Mouse (Mus musculus) CD4-positive, CD25-positive, alpha-beta regulatory T cell, adult 4 months (primary cell): Measurements from ENCODE around the gene Olfr625-ps1. TPM values are rescaled to one million over a fixed set of nuclear protein-coding genes. Genes with fewer than 3 reads are reported as not detected.
"Not testable (repeated sequence)": the region's sequence is repeated elsewhere in the genome, so short reads cannot be mapped to it uniquely, and the experiment has no call there.

ENCODE experiments used
- ATAC-seq: one replicate; pipeline ENCODE4 v1.8.0; 2017
- polyA plus RNA-seq, 2 experiments: library from polyadenylated mRNA; unstranded; fragments of 100-300 nt; shearing (Covaris generic); gene quantifications; one replicate each; pipeline ENCODE4 v1.2.1; 2017

Olfr625-ps1 gene
- not detected for polyA plus RNA-seq

DNA sequence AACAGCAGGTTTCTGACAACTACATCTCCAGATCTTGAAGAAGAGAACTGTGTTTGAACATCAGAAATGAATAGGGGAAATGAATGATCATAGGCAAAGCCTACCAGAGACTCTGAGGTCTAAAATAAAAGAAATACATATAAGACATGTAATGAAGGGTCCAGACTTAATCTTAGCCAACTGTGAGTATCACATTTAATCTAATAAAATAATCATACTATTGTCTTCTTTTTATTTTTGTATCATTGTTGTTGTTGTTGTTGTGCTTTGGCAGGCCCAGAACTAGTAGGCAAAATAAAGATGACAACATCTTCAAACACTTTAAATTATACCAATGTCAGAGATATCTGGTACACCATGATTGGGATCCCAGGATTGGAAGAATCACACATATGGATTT lies at the start of gene Olfr625-ps1:
Gene Olfr625-ps1 (plus strand): TSS at position 301 of the 400 bp plus-strand sequence.
- ATAC-seq: no peak

DNA sequence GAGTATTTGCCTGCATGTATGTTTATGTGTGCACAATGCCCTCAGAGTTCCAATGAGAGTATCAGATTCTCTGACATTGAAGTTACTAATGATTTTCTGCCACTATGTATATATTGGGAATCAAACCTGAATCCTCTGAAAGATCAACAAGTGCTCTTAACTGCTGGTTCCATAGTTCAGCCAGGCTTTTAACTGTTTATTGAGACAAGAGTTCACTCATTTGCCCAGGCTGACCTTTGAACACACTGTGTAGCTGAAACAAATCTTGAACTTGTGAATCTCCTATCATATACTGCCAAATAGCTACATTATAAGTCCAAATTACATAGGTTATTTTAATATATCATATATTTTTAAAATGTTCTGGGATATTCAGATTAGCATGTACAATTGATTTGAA lies 45.7 kb upstream of the Olfr625-ps1 start:
- no peak for ATAC-seq

DNA sequence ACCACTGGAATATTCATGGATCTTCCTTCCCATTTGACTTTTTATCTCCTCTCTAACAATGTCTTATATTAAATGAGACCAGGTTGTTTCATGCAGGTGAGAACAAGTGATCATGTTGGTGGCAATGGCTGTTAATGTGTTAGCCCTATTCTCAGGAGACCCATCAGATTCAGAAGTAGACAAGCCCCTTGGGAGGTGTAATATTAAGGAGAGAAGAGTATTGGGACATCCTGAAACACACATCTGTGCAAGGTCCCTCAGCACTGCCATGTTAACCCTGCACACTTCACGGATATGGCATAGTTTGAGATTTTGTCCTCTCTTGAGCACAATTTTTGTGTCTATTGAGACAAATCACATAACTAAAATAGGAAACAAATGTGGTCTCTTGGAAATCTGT lies 39.9 kb upstream of the Olfr625-ps1 start, which contains the start of gene Olfr622:
Gene Olfr622 (minus strand): TSS at position 101 of the 400 bp plus-strand sequence.
- ATAC-seq: no peak

DNA sequence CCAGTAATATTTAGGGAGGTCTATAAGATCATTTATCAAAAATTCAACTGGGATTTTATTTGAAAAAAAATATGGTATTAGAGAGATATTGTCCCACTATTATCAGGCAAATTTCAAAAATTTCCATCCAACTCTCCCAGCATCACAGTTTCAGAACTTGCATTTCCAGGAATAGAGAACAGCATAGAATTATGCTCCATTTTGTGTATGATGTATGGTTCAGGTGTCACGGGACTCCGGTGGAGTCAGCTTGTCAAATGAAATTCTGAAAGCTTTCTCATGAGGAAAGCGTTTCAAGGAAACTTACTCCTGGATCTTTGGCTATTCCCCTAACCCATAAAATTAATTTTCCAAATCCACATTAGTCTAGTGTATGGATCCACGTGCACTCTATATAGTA lies 38.5 kb upstream of the Olfr625-ps1 start:
- no peak for ATAC-seq

DNA sequence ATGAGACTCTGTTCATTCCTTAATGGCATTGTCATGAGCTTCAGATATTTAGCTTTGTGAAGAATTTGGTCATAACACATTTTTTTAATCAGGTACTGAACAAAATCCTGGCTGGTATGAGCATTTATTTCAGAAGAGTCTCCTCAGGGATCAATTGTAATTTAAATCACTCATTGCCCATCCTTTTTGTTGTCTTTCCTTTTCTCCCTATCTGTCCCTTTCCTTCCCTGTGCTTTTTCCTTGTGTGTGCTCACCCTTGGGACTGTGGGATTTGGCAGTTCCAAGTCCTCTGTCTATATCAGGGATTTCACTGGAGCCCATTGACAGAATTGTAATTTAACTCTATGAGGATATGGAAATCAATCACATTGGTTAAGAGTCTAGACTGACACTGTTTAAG lies 18.9 kb upstream of the Olfr625-ps1 start, which contains the start of gene Olfr623:
Gene Olfr623 (minus strand): TSS at position 101 of the 400 bp plus-strand sequence.
- no peak for ATAC-seq

DNA sequence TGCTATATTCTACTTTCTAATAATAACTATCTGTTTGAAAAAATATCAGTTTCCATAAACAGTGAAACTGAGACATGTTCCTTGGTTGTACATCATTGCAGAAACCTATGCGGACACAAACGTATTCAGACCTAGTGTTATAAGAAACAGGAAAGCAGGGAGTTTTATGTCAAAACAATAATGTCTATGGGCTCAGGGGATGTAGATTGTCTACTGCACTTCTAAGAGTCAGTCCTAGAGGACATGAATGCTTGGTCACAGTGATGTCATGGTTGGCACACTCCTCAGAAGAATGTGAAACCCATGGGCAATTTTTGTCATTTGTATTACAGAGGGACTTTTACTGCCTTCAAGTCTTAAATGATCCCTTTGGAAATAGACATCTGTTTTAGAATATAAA lies 11.4 kb upstream of the Olfr625-ps1 start, which contains the start of gene Olfr624:
Gene Olfr624 (minus strand): TSS at position 101 of the 400 bp plus-strand sequence.
- no peak for ATAC-seq

DNA sequence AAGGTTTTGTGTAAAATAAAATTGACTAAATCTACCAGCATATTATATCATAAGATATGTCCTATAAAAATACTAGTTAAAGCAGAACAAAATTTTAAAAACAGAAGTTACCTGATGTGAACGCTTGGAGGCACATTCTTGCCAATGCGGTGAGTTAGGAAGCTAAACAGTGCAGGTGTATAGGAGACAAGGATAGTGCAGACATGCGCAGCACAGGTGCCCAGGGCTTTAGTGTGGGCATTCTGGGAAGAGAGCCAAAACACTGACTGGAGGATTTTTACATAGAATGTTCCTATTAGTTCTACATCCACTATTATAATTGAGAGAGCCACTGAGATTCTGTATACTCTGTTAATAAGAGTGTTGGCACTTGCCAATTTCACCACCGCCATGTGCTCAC lies 16.9 kb downstream of the Olfr625-ps1 start:
- ATAC-seq: no peak

DNA sequence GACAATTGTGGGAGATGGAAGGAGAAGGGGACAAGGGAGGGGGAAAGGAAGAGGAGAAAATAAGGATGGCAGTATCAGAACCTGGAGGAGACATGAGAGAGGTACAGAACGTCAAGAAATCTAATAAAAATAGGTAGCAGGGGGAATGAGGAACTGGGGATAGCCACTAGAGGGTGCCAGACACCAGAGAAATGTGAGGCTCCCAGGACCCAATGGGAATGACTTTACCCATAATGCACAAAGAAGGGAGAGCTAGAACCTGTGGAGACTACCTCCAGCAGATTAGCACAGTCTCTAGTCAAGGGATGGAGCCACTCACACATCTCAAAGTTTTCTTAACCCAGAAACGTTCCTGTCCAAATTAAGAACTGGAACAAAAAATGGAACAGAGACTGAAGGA lies 29.5 kb downstream of the Olfr625-ps1 start:
- no peak for ATAC-seq

DNA sequence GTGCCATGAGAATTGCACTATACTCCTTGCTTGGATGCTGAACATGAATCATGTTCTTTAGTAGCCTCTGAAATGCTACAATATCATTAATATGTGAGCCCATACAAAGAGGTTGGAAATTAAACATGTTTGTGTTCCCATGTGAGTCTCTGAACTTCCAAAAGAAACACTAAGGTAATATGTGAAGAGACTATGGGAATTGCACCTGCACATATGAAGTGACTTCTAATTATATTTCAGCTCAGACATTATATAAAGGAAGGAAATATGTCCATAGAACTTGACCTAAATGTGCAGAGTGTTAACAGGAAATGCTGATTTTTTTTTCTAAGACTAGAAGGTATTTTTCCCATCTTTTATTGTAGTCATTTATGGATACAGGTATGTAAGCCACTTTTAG lies 31.9 kb downstream of the Olfr625-ps1 start, which contains the start of gene Olfr243:
Gene Olfr243 (plus strand): TSS at position 301 of the 400 bp plus-strand sequence.
- no peak for ATAC-seq

DNA sequence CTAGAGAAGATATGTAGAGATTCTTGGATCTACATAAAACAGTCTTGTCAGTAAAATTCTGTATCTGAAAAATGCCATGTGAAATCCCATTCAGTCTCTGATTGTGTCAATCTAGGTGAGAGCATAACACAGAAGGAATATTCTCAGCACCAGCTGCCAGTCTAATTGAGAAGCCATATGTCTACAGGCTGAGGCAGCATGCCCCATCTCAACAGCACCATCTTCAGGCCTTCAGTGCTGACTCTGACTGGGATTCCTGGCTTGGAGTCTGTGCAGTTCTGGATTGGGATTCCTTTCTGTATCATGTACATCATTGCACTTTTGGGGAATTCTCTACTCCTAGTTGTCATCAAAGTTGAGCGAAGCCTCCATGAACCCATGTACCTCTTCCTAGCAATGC lies 33.9 kb downstream of the Olfr625-ps1 start:
- ATAC-seq: not testable (repeated sequence)

DNA sequence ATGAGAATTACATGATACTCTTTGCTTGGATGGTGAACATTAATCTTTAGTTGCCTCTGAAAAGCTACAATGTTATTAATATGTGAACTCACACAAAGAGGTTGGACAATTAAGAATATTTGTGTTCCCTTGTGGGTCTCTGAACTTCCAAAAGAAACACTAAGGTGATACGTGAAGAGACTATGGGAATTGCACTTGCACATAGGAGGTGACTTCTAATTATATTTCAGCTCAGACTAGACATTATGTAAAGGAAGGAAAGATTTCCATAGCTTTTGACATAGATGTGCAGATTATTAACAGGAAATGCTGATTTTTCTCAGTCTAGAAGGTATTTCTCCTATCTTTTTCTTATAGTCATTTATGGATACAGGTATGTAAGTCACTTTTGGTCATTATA lies 47.6 kb downstream of the Olfr625-ps1 start, which contains the start of gene Olfr628:
Gene Olfr628 (plus strand): TSS at position 301 of the 400 bp plus-strand sequence.
- no peak for ATAC-seq

Other genes with a start within 250 kb of the Olfr625-ps1 start
- gene Olfr605, start 237.3 kb upstream of the Olfr625-ps1 start, polyA plus RNA-seq: not detected
- gene Olfr606, start 233.7 kb upstream of the Olfr625-ps1 start, polyA plus RNA-seq: not detected
- under 1 TPM in 1 of 2 experiments, not detected in 1; 0.12 TPM for gene Olfr607, start 218.6 kb upstream of the Olfr625-ps1 start, polyA plus RNA-seq
- not detected for gene Olfr608, start 212.8 kb upstream of the Olfr625-ps1 start, polyA plus RNA-seq
- gene Olfr609, start 184.7 kb upstream of the Olfr625-ps1 start, polyA plus RNA-seq: not detected
- not detected for gene Olfr610, start 170.6 kb upstream of the Olfr625-ps1 start, polyA plus RNA-seq
- gene Olfr611, start 161.9 kb upstream of the Olfr625-ps1 start, polyA plus RNA-seq: not detected
- gene Olfr612, start 140.0 kb upstream of the Olfr625-ps1 start, polyA plus RNA-seq: not detected
- not detected for gene Olfr613, start 134.6 kb upstream of the Olfr625-ps1 start, polyA plus RNA-seq
- not detected for gene Olfr615, start 126.6 kb upstream of the Olfr625-ps1 start, polyA plus RNA-seq
- not detected for gene Olfr616, start 113.6 kb upstream of the Olfr625-ps1 start, polyA plus RNA-seq
- not detected for gene Olfr617, start 109.7 kb upstream of the Olfr625-ps1 start, polyA plus RNA-seq
- gene Olfr618, start 92.6 kb upstream of the Olfr625-ps1 start, polyA plus RNA-seq: not detected
- gene Olfr619, start 82.1 kb upstream of the Olfr625-ps1 start, polyA plus RNA-seq: not detected
- 1 to 10 TPM in 1 of 2 experiments, not detected in 1; 1.3 TPM for gene Olfr620, start 70.2 kb upstream of the Olfr625-ps1 start, polyA plus RNA-seq
- not detected for gene Olfr622, start 40.0 kb upstream of the Olfr625-ps1 start, polyA plus RNA-seq
- gene Olfr623, start 19.0 kb upstream of the Olfr625-ps1 start, polyA plus RNA-seq: not detected
- gene Olfr624, start 11.5 kb upstream of the Olfr625-ps1 start, polyA plus RNA-seq: not detected
- gene Olfr243, start 32.0 kb downstream of the Olfr625-ps1 start, polyA plus RNA-seq: not detected
- gene Olfr628, start 47.7 kb downstream of the Olfr625-ps1 start, polyA plus RNA-seq: not detected
- gene Olfr629, start 62.2 kb downstream of the Olfr625-ps1 start, polyA plus RNA-seq: not detected
- gene Olfr630, start 74.6 kb downstream of the Olfr625-ps1 start, polyA plus RNA-seq: not detected
- gene Olfr69, start 88.9 kb downstream of the Olfr625-ps1 start, polyA plus RNA-seq: not detected
- gene Olfr68, start 97.0 kb downstream of the Olfr625-ps1 start, polyA plus RNA-seq: not detected
- not detected for gene Olfr67, start 109.1 kb downstream of the Olfr625-ps1 start, polyA plus RNA-seq
- gene Hbb-bt, start 131.3 kb downstream of the Olfr625-ps1 start, polyA plus RNA-seq: 1 to 10 TPM in 1 of 2 experiments, not detected in 1; 2.4 TPM
- 1 to 10 TPM; 3.4 to 7.7 TPM for gene Hbb-bs, start 145.4 kb downstream of the Olfr625-ps1 start, polyA plus RNA-seq
- not detected for gene Hbb-bh2, start 157.8 kb downstream of the Olfr625-ps1 start, polyA plus RNA-seq
- gene Hbb-bh1, start 160.4 kb downstream of the Olfr625-ps1 start, polyA plus RNA-seq: not detected
- gene Hbb-y, start 170.5 kb downstream of the Olfr625-ps1 start, polyA plus RNA-seq: not detected
- gene Olfr66, start 203.5 kb downstream of the Olfr625-ps1 start, polyA plus RNA-seq: under 1 TPM in 1 of 2 experiments, not detected in 1; 0.13 TPM
- gene Olfr64, start 211.8 kb downstream of the Olfr625-ps1 start, polyA plus RNA-seq: under 1 TPM in 1 of 2 experiments, not detected in 1; 0.07 TPM
- gene Olfr65, start 220.8 kb downstream of the Olfr625-ps1 start, polyA plus RNA-seq: not detected
- not detected for gene Olfr631, start 246.1 kb downstream of the Olfr625-ps1 start, polyA plus RNA-seq